In the genomic region with DNA sequence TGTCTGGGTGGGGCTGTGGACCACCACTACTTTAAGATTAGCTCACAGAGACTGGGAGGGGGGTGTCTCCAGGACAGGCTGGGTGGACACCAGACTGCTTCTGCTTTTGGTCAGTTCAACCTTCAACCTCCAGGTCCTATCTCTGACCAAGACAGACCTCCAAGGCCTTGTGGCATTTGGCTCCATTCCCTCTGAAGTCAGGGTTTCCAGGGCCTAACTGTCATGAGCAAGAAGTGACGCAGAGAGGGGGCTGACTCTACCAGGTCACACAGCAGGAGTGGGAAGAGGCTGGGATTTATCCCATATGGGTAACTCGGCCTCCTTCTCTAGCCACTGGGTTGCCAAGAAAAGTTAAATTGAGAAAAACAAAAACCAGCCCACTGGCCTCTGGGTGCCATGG, we compare ENCODE assay signal across 10 mouse cellular contexts. TPM values are rescaled to one million over a fixed set of nuclear protein-coding genes. Genes with fewer than 3 reads are reported as not detected.
DNase-seq lines count a peak whose midpoint lies in the region; ATAC-seq and TF ChIP-seq lines count a peak whose summit lies in the region.
"Had no signal": no experiment of that assay in that cellular context is flagged by ENCODE, and none has a peak within 500 bp of the region (broad histone marks: within the 10 kb centered on the region; RNA-seq: fewer than 3 reads in every experiment).

No protein-coding gene starts in this region.

- H3ac ChIP-seq in myocyte (ENCODE audit: control insufficient read depth, insufficient read length): no peak overlapping the region

- H3K9ac ChIP-seq in embryonic facial prominence, embryonic 13.5 days: 0 out of 2 replicates have a peak overlapping the region, but pooled peaks have one; percentile 88
- H3K9ac ChIP-seq in intestine, embryonic 16.5 days (ENCODE audit: low read depth, low read length): peak overlapping the region; percentile 48

- no peaks in the 10 kb centered on the region for H3K27me3 ChIP-seq in kidney, adult 2 months (replicated peaks; ENCODE audit: control insufficient read depth, insufficient read depth, low read length)
- no peaks in the 10 kb centered on the region for H3K27me3 ChIP-seq in embryonic facial prominence, embryonic 13.5 days
- H3K27me3 ChIP-seq in intestine, embryonic 16.5 days (replicated peaks; ENCODE audit: control insufficient read depth, insufficient read depth, low read length): no peaks in the 10 kb centered on the region
- no peaks in the 10 kb centered on the region for H3K27me3 ChIP-seq in myocyte (ENCODE audit: control insufficient read depth, insufficient read depth, insufficient read length)
- H3K27me3 ChIP-seq: CH12.LX had no signal

- peak overlapping the region; percentile 82 for H3K4me3 ChIP-seq in kidney, adult 2 months (ENCODE audit: insufficient read depth, low read depth, low read length)
- no peak overlapping the region for H3K4me3 ChIP-seq in embryonic facial prominence, embryonic 13.5 days
- H3K4me3 ChIP-seq in intestine, embryonic 16.5 days (ENCODE audit: low read length): no peak overlapping the region; the same call in 1 of the 2 replicates
- peak overlapping the region; percentile 84 for H3K4me3 ChIP-seq in myocyte
- H3K4me3 ChIP-seq in gastrocnemius, adult 2 months: no peak overlapping the region

- no peak overlapping the region; the same call in 1 of the 2 replicates for H3K4me2 ChIP-seq in embryonic facial prominence, embryonic 13.5 days
- peak overlapping the region; percentile 95 for H3K4me2 ChIP-seq in intestine, embryonic 16.5 days (ENCODE audit: low read depth, low read length)
- H3K4me2 ChIP-seq in myocyte (ENCODE audit: low read depth): peak overlapping the region; percentile 69

- H3K79me2 ChIP-seq in myocyte (ENCODE audit: control insufficient read depth, insufficient read depth): peaks cover 10% of the 10 kb centered on the region

- peak; percentile 48 for DNase-seq in kidney, adult 2 months
- no peak for DNase-seq in kidney, postnatal 4 days
- DNase-seq in gastrocnemius, adult 2 months: no peak
- no peak for DNase-seq in gastrocnemius, adult 18-20 months (ENCODE audit: low spot score)
- DNase-seq: thymus, postnatal 36 days had no signal

- H3K4me1 ChIP-seq in kidney, adult 2 months (ENCODE audit: control insufficient read depth, insufficient read depth, low read length): peaks cover 12% of the 10 kb centered on the region; the same call in 1 of the 2 replicates
- H3K4me1 ChIP-seq in embryonic facial prominence, embryonic 13.5 days: peaks cover 27% of the 10 kb centered on the region
- H3K4me1 ChIP-seq in intestine, embryonic 16.5 days (ENCODE audit: control insufficient read depth, insufficient read depth, low read length): peaks cover 31% of the 10 kb centered on the region

- H3K27ac ChIP-seq in kidney, adult 2 months (ENCODE audit: insufficient read depth, low read depth, low read length): peak overlapping the region; percentile 96
- no peak overlapping the region for H3K27ac ChIP-seq in embryonic facial prominence, embryonic 13.5 days
- peak overlapping the region; percentile 49; the same call in 1 of the 2 replicates for H3K27ac ChIP-seq in intestine, embryonic 16.5 days (ENCODE audit: low read length)
- H3K27ac ChIP-seq in gastrocnemius, adult 2 months: no peak overlapping the region

- intact Hi-C loops in gastrocnemius, adult 2 months (cut with DNase I): loop anchor here (5.0 kb wide), 1 partner anchor 35 kb away; no protein-coding TSS in a partner anchor

- TF ChIP-seq POLR2A in kidney, adult 2 months (IDR thresholded peaks at IDR 0.05; ENCODE audit: low read depth, low read length): no peak
- TF ChIP-seq POLR2A in myocyte (IDR thresholded peaks at IDR 0.05; ENCODE audit: insufficient read length, low read depth): no peak

- no peak for TF ChIP-seq CTCF in kidney, adult 2 months (conservative IDR thresholded peaks at IDR 0.05; ENCODE audit: insufficient read depth, insufficient read length, low read depth, low read length)
- no peak for TF ChIP-seq CTCF in gastrocnemius, adult 2 months (IDR thresholded peaks at IDR 0.05)

- H3K9me3 ChIP-seq in embryonic facial prominence, embryonic 13.5 days: no peaks in the 10 kb centered on the region
- no peaks in the 10 kb centered on the region for H3K9me3 ChIP-seq in intestine, embryonic 16.5 days (ENCODE audit: control insufficient read depth, low read length)

- H3K36me3 ChIP-seq in kidney, adult 2 months (ENCODE audit: control insufficient read depth, insufficient read depth, low read length): peaks cover 3% of the 10 kb centered on the region; the same call in 1 of the 2 replicates
- H3K36me3 ChIP-seq in embryonic facial prominence, embryonic 13.5 days: peaks cover 40% of the 10 kb centered on the region
- H3K36me3 ChIP-seq in intestine, embryonic 16.5 days (ENCODE audit: control insufficient read depth, insufficient read depth, low read length): peaks cover 5% of the 10 kb centered on the region
- H3K36me3 ChIP-seq in myocyte (ENCODE audit: control insufficient read depth, insufficient read depth): peaks cover 4% of the 10 kb centered on the region

- no peak for ATAC-seq in embryonic facial prominence, embryonic 13.5 days (ENCODE audit: insufficient number of reproducible peaks, insufficient read depth, low FRiP score, low TSS enrichment, low read depth)
- ATAC-seq in intestine, embryonic 16.5 days: no peak
- ATAC-seq in cerebellum, adult (ENCODE audit: insufficient number of reproducible peaks, low FRiP score, low TSS enrichment): no peak

- 46% methylated on average over 2 of the region's 2 CpGs for WGBS in kidney, adult 2 months
- 85% methylated on average over 2 of the region's 2 CpGs for WGBS in embryonic facial prominence, embryonic 13.5 days
- 86% methylated on average over 2 of the region's 2 CpGs for WGBS in intestine, embryonic 16.5 days

TF ChIP-seq in myocyte, 11 proteins besides CTCF, POLR2A, EP300 and RAD21:
- TF ChIP-seq MAX (IDR thresholded peaks at IDR 0.05; ENCODE audit: low read depth) (no peak), TCF3 (IDR thresholded peaks at IDR 0.05; ENCODE audit: insufficient read length, low read depth) (no peak), POLR2AphosphoS2 (IDR thresholded peaks at IDR 0.05; ENCODE audit: insufficient read length, low read depth) (no peak), CEBPB (IDR thresholded peaks at IDR 0.05; ENCODE audit: insufficient read depth, poor library complexity, severe bottlenecking) (no peak), USF1 (IDR thresholded peaks at IDR 0.05; ENCODE audit: low read depth) (no peak), MYOG (IDR thresholded peaks at IDR 0.05; ENCODE audit: control insufficient read depth in 1 of 3, insufficient read depth in 1 of 3, insufficient read length in 2 of 3, low read depth in 2 of 3) (no peak), REST (IDR thresholded peaks at IDR 0.05; ENCODE audit: insufficient read depth, insufficient read length) (no peak), E2F4 (IDR thresholded peaks at IDR 0.05; ENCODE audit: insufficient read depth) (no peak), SRF (IDR thresholded peaks at IDR 0.05; ENCODE audit: control insufficient read depth, insufficient read length, low read depth) (no peak)

RNA-seq across cellular contexts. Expression of gene Pgpep1, which starts 2.4 kb away (rescaled TPM):
- 296 TPM in 2 replicates for polyA plus RNA-seq in kidney, adult 2 months (2012; rRNA removed)
- polyA plus RNA-seq in embryonic facial prominence, embryonic 13.5 days (2015; fragmentation: Nextera tagmentation; extraction: Ambion mirVana): 50.5 and 63.1 TPM in 2 replicates
- polyA plus RNA-seq in intestine, embryonic 16.5 days (2015; fragmentation: Nextera tagmentation; extraction: Ambion mirVana): 88.3 and 101 TPM in 2 replicates
- polyA plus RNA-seq in myocyte (2012; fragmentation: generic; extraction: Trizol): 38.5 TPM
- 10 to 100 TPM in 1 of 2 experiments, 1 to 10 TPM in 1; 9.3 to 22.5 TPM for total RNA-seq in gastrocnemius, adult 2 months (2021)
- 10 to 100 TPM; 11.9 to 13.7 TPM for total RNA-seq in gastrocnemius, adult 18-20 months (2021)

RNA-seq across cellular contexts. Expression of gene Lsm4, which starts 15.3 kb away (rescaled TPM):
- 106 and 120 TPM in 2 replicates for polyA plus RNA-seq in kidney, adult 2 months (2012; rRNA removed)
- 248 and 270 TPM in 2 replicates for polyA plus RNA-seq in embryonic facial prominence, embryonic 13.5 days (2015; fragmentation: Nextera tagmentation; extraction: Ambion mirVana)
- 228 and 246 TPM in 2 replicates for polyA plus RNA-seq in intestine, embryonic 16.5 days (2015; fragmentation: Nextera tagmentation; extraction: Ambion mirVana)
- polyA plus RNA-seq in myocyte (2012; fragmentation: generic; extraction: Trizol): 178 TPM
- total RNA-seq in gastrocnemius, adult 2 months (2021): 10 to 100 TPM; 61.7 to 65.6 TPM
- total RNA-seq in gastrocnemius, adult 18-20 months (2021): 10 to 100 TPM; 65.4 to 70.3 TPM

RNA-seq across cellular contexts. Expression of gene Gdf15, which starts 25.5 kb away (rescaled TPM):
- 11.2 and 17.8 TPM in 2 replicates for polyA plus RNA-seq in kidney, adult 2 months (2012; rRNA removed)
- polyA plus RNA-seq in embryonic facial prominence, embryonic 13.5 days (2015; fragmentation: Nextera tagmentation; extraction: Ambion mirVana): 0.14 and 0.22 TPM in 2 replicates
- polyA plus RNA-seq in intestine, embryonic 16.5 days (2015; fragmentation: Nextera tagmentation; extraction: Ambion mirVana): 3.6 and 3.7 TPM in 2 replicates
- polyA plus RNA-seq in myocyte (2012; fragmentation: generic; extraction: Trizol): 54.1 TPM
- under 1 TPM in 1 of 2 experiments, not detected in 1; 0.28 TPM for total RNA-seq in gastrocnemius, adult 2 months (2021)
- under 1 TPM; 0.16 to 0.21 TPM for total RNA-seq in gastrocnemius, adult 18-20 months (2021)

RNA-seq across cellular contexts. Expression of gene Jund, which starts 41.0 kb away (rescaled TPM):
- polyA plus RNA-seq in kidney, adult 2 months (2012; rRNA removed): 158 and 201 TPM in 2 replicates
- polyA plus RNA-seq in embryonic facial prominence, embryonic 13.5 days (2015; fragmentation: Nextera tagmentation; extraction: Ambion mirVana): 54.7 and 68.5 TPM in 2 replicates
- 37.3 and 52.2 TPM in 2 replicates for polyA plus RNA-seq in intestine, embryonic 16.5 days (2015; fragmentation: Nextera tagmentation; extraction: Ambion mirVana)
- polyA plus RNA-seq in myocyte (2012; fragmentation: generic; extraction: Trizol): 246 TPM
- 10 to 100 TPM; 35.5 to 54.5 TPM for total RNA-seq in gastrocnemius, adult 2 months (2021)
- total RNA-seq in gastrocnemius, adult 18-20 months (2021): 10 to 100 TPM; 41.6 to 68.4 TPM

RNA-seq across cellular contexts. Expression of gene Lrrc25, which starts 41.8 kb away (rescaled TPM):
- 3.2 and 3.5 TPM in 2 replicates for polyA plus RNA-seq in kidney, adult 2 months (2012; rRNA removed)
- 1.9 TPM in 2 replicates for polyA plus RNA-seq in embryonic facial prominence, embryonic 13.5 days (2015; fragmentation: Nextera tagmentation; extraction: Ambion mirVana)
- polyA plus RNA-seq in intestine, embryonic 16.5 days (2015; fragmentation: Nextera tagmentation; extraction: Ambion mirVana): 2.9 and 3.0 TPM in 2 replicates
- not detected for polyA plus RNA-seq in myocyte (2012; fragmentation: generic; extraction: Trizol)
- total RNA-seq in gastrocnemius, adult 2 months (2021): under 1 TPM; 0.42 to 0.48 TPM
- under 1 TPM; 0.23 to 0.64 TPM for total RNA-seq in gastrocnemius, adult 18-20 months (2021)

Comparison
In these comparisons a context has a peak if more than half of its experiments do, and no peak if none do; other contexts are left out.
1. H3K27ac ChIP-seq: peak in kidney, adult 2 months (single experiment) and intestine, embryonic 16.5 days (single experiment); none in embryonic facial prominence, embryonic 13.5 days (single experiment) and gastrocnemius, adult 2 months (single experiment).
2. H3K4me3 ChIP-seq: peak in kidney, adult 2 months (single experiment) and myocyte (single experiment); none in embryonic facial prominence, embryonic 13.5 days (single experiment), intestine, embryonic 16.5 days (single experiment) and gastrocnemius, adult 2 months (single experiment).